Mouse (Mus musculus) stomach, postnatal 0 days (tissue): ENCODE measurements around the gene Prpsap2. TPM values are rescaled to one million over a fixed set of nuclear protein-coding genes. Genes with fewer than 3 reads are reported as not detected.

Source experiments
- ATAC-seq: fragments of 200-750 bp; cut with Nextera tagmentation; 2 replicates; pipeline ENCODE4 v1.8.0; 2017; ENCODE audit not compliant: low FRiP score, low TSS enrichment
- DNase-seq: peaks from one replicate; pipeline ENCODE4 v3.0.0-alpha.2; 2016; ENCODE audit warnings: low spot score
- H3K27ac ChIP-seq: fragments of 300-500 bp; sonication (generic); replicated peaks from 2 replicates; pipeline ENCODE4 v1.5.1; 2014; ENCODE audit warnings: mild to moderate bottlenecking, control low read depth
- H3K27me3 ChIP-seq: fragments of 300-500 bp; sonication (generic); 2 replicates; pipeline ENCODE4 v1.6.1; 2014; ENCODE audit warnings: low read length; ENCODE audit not compliant: control insufficient read depth, insufficient read depth
- H3K36me3 ChIP-seq: fragments of 300-500 bp; sonication (generic); 2 replicates; pipeline ENCODE4 v1.6.1; 2014; ENCODE audit warnings: low read length, mixed read lengths; ENCODE audit not compliant: control insufficient read depth, insufficient read depth
- H3K4me1 ChIP-seq: fragments of 300-500 bp; sonication (generic); replicated peaks from 2 replicates; pipeline ENCODE4 v1.6.1; 2014; ENCODE audit warnings: antibody characterized with exemption; ENCODE audit not compliant: control insufficient read depth, insufficient read depth
- H3K4me2 ChIP-seq: fragments of 300-500 bp; sonication (generic); replicated peaks from 2 replicates; pipeline ENCODE4 v1.6.1; 2014; ENCODE audit warnings: low read depth, mild to moderate bottlenecking, control low read depth, moderate library complexity
- H3K4me3 ChIP-seq: fragments of 300-500 bp; sonication (generic); 2 replicates; pipeline ENCODE4 v1.5.1; 2014; ENCODE audit warnings: low read depth, low read length, control low read depth
- H3K9ac ChIP-seq: fragments of 300-500 bp; sonication (generic); 2 replicates; pipeline ENCODE4 v1.6.1; 2014; ENCODE audit warnings: mild to moderate bottlenecking, low read length, control low read depth, mixed read lengths
- H3K9me3 ChIP-seq: fragments of 300-500 bp; sonication (generic); 2 replicates; pipeline ENCODE4 v1.6.1; 2016; ENCODE audit warnings: low read length; ENCODE audit not compliant: control insufficient read depth
- CTCF ChIP-seq: IDR thresholded peaks from 2 replicates; pipeline ENCODE4 v1.5.1; 2016; ENCODE audit warnings: antibody characterized with exemption, low read depth, mild to moderate bottlenecking, moderate library complexity
- EP300 ChIP-seq: optimal IDR thresholded peaks from 2 replicates; pipeline ENCODE3; 2016; ENCODE audit warnings: antibody characterized with exemption
- WGBS: fragments of 180-500 bp; shearing (Covaris S2); extraction: QIAGEN DNeasy Blood & Tissue Kit; methylation state at CpG from one replicate; pipeline ENCODE4 v1.1.7; 2014; 5-methylcytosine and 5-hydroxymethylcytosine counted together
- polyA plus RNA-seq: library from polyadenylated mRNA; unstranded; fragments of >200 nt; fragmentation: Nextera tagmentation; extraction: Ambion mirVana; gene quantifications from 2 replicates; pipeline ENCODE4 v1.2.1, GENCODE M21; 2015

Prpsap2 gene
- polyA plus RNA-seq, 1 experiment from 2014 or later: 17.4 TPM

DNA sequence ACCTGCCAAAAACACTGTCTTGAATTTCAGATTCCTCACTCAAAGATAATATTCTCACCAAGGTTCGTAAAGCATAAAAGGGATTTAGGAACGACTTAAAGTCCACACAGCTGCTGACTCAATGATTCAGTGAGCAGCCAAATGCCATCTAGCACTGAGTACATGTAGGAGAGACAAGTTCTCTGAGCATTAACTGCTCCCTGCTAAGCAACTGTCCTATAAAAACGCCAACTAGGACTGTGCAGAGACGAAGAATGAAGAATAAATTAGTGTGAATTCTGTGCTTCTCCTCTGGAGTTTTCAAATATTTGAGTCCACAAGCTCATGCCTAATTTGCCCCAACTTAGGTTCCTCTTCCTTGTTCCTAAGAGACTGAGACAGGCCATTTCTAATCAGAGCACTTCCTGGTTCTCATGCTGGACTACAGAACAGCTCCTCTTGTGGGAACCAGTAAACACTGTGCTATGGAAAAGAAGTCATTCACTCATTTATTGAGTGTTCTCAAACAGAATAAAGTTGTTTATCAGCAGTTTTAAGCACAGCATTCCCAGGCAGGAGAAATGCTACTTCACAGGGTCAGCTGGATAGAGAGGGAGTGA, 12.8 kb upstream of the Prpsap2 start:
- Histone ChIP-seq H3K9me3 (no peaks in the 10 kb centered on the region), H3K27ac (no peak overlapping the region), H3K4me2 (no peak overlapping the region), H3K9ac (no peak overlapping the region), H3K4me3 (no peak overlapping the region), H3K36me3 (peaks cover 4% of the 10 kb centered on the region; the same call in 1 of the 2 replicates), H3K27me3 (no peaks in the 10 kb centered on the region), H3K4me1 (no peaks in the 10 kb centered on the region)
- WGBS: 89% methylated on average over 4 of the region's 4 CpGs
- ATAC-seq (no peak), DNase-seq (no peak)
- TF ChIP-seq EP300 (no peak), CTCF (no peak)

GRCm38 (mm10) chr11:61760518-61760917, 1.4 kb downstream of the Prpsap2 start:
- H3K4me2 ChIP-seq: peak overlapping the region; percentile 50
- H3K9me3 ChIP-seq: no peaks in the 10 kb centered on the region
- no peak for TF ChIP-seq EP300
- TF ChIP-seq CTCF: peak; percentile 53
- H3K36me3 ChIP-seq: no peaks in the 10 kb centered on the region
- H3K4me1 ChIP-seq: no peaks in the 10 kb centered on the region
- peak; percentile 47 for DNase-seq
- WGBS: 61% methylated on average over 5 of the region's 5 CpGs
- no peaks in the 10 kb centered on the region for H3K27me3 ChIP-seq
- 0 out of 2 replicates have a peak, but pooled peaks have one; percentile 43 for ATAC-seq
- no peak overlapping the region for H3K27ac ChIP-seq
- no peak overlapping the region for H3K4me3 ChIP-seq
- no peak overlapping the region for H3K9ac ChIP-seq

DNA sequence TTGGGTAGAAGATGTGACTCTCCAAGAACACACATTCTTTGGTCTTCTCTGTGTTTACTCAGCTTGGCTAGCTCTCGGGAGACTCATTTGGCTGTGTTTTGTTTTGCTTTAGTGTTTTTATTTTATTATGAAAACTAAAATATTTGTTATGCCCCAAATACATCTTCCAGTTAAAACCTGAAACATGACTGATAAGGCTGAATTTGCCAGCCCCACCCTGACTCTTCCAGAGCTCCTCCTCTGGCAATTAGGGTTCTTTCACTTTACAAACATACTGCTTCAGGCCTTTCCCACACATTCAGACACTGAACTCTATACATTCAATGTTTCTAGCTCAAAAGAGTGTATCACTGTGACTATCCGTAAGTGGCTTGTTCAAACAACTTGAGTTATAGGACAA, 4.7 kb downstream of the Prpsap2 start:
- WGBS: 62% methylated on average over 2 of the region's 2 CpGs

GRCm38 (mm10) chr11:61751612-61752011, 10.3 kb downstream of the Prpsap2 start:
- H3K4me2 ChIP-seq: no peak overlapping the region
- H3K27ac ChIP-seq: no peak overlapping the region
- WGBS: 79% methylated on average over 5 of the region's 5 CpGs
- no peak overlapping the region for H3K4me3 ChIP-seq
- no peak overlapping the region for H3K9ac ChIP-seq
- H3K4me1 ChIP-seq: no peaks in the 10 kb centered on the region
- DNase-seq (no peak), ATAC-seq (no peak)
- peaks cover 9% of the 10 kb centered on the region for H3K36me3 ChIP-seq
- no peaks in the 10 kb centered on the region for H3K27me3 ChIP-seq
- H3K9me3 ChIP-seq: no peaks in the 10 kb centered on the region
- TF ChIP-seq EP300: no peak
- peak; percentile 70 for TF ChIP-seq CTCF

More for the DNA sequence above, 4.7 kb downstream of the Prpsap2 start:
- no peaks in the 10 kb centered on the region for H3K27me3 ChIP-seq
- DNase-seq: no peak
- H3K9ac ChIP-seq: no peak overlapping the region
- H3K36me3 ChIP-seq: peaks cover 3% of the 10 kb centered on the region; the same call in 1 of the 2 replicates
- H3K4me2 ChIP-seq: no peak overlapping the region
- H3K27ac ChIP-seq: no peak overlapping the region
- no peak for ATAC-seq
- TF ChIP-seq CTCF: no peak
- no peak for TF ChIP-seq EP300
- H3K4me3 ChIP-seq: no peak overlapping the region
- H3K9me3 ChIP-seq: no peaks in the 10 kb centered on the region
- no peaks in the 10 kb centered on the region for H3K4me1 ChIP-seq

- no peak for DNase-seq
- Histone ChIP-seq H3K4me2 (no peak overlapping the region), H3K36me3 (peaks cover 8% of the 10 kb centered on the region)
Measured at GRCm38 (mm10) chr11:61747161-61747560, 14.7 kb downstream of the Prpsap2 start.

GRCm38 (mm10) chr11:61745781-61746180, 16.1 kb downstream of the Prpsap2 start:
- no peaks in the 10 kb centered on the region for H3K4me1 ChIP-seq
- H3K4me3 ChIP-seq: no peak overlapping the region
- ATAC-seq: no peak
- no peak overlapping the region for H3K9ac ChIP-seq
- H3K4me2 ChIP-seq: no peak overlapping the region
- H3K9me3 ChIP-seq: no peaks in the 10 kb centered on the region
- no peaks in the 10 kb centered on the region for H3K27me3 ChIP-seq
- 90% methylated on average over 9 of the region's 9 CpGs for WGBS
- no peak for DNase-seq
- H3K27ac ChIP-seq: no peak overlapping the region
- no peak for TF ChIP-seq CTCF
- H3K36me3 ChIP-seq: peaks cover 6% of the 10 kb centered on the region

More at GRCm38 (mm10) chr11:61747161-61747560, 14.7 kb downstream of the Prpsap2 start:
- TF ChIP-seq CTCF (no peak), EP300 (no peak)
- Histone ChIP-seq H3K9me3 (no peaks in the 10 kb centered on the region), H3K4me3 (no peak overlapping the region), H3K27ac (no peak overlapping the region), H3K9ac (no peak overlapping the region), H3K4me1 (no peaks in the 10 kb centered on the region), H3K27me3 (no peaks in the 10 kb centered on the region)
- 46% methylated on average over 3 of the region's 3 CpGs for WGBS
- ATAC-seq: no peak
